ENCODE assay signal across 9 mouse cellular contexts in genomic region chr8:71988867-71989599, GRCm38 (mm10). TPM values are rescaled to one million over a fixed set of nuclear protein-coding genes. Genes with fewer than 3 reads are reported as not detected.
A peak's percentile ranks its signal among the peaks of the same experiment; 100 is the strongest.
DNase-seq lines count a peak whose midpoint lies in the region; ATAC-seq lines count a peak whose summit lies in the region.
"Had no signal": no experiment of that assay in that cellular context is flagged by ENCODE, and none has a peak within 500 bp of the region (broad histone marks: within the 10 kb centered on the region; RNA-seq: fewer than 3 reads in every experiment).

No protein-coding gene starts in this region.

- intact Hi-C loops in left cerebral cortex, postnatal 14 days (cut with DNase I), result no loop called here

- no peak for DNase-seq in liver, embryonic 11.5 days (ENCODE audit: low spot score)
- no peak for DNase-seq in liver
- no peak for DNase-seq in urinary bladder, adult 2 months (ENCODE audit: low spot score)
- DNase-seq in left cerebral cortex, postnatal 14 days (ENCODE audit: low spot score in 2 of 2), result no peak

- H3K27me3 ChIP-seq in liver, embryonic 11.5 days (replicated peaks; ENCODE audit: control insufficient read depth, insufficient read depth, low read length), result no peaks in the 10 kb centered on the region
- H3K27me3 ChIP-seq in embryonic facial prominence, embryonic 15.5 days, result no peaks in the 10 kb centered on the region
- H3K27me3 ChIP-seq in hindbrain, embryonic 15.5 days, result no peaks in the 10 kb centered on the region
- H3K27me3 ChIP-seq in midbrain, embryonic 15.5 days (replicated peaks), result no peaks in the 10 kb centered on the region

- 60% methylated on average over 13 of the region's 13 CpGs for WGBS in liver, embryonic 11.5 days
- WGBS in embryonic facial prominence, embryonic 15.5 days, result 61% methylated on average over 13 of the region's 13 CpGs
- 57% methylated on average over 13 of the region's 13 CpGs for WGBS in hindbrain, embryonic 15.5 days
- WGBS in midbrain, embryonic 15.5 days, result 62% methylated on average over 13 of the region's 13 CpGs

- H3K36me3 ChIP-seq in liver, embryonic 11.5 days (ENCODE audit: control insufficient read depth, insufficient read depth, low read length), result no peaks in the 10 kb centered on the region
- no peaks in the 10 kb centered on the region for H3K36me3 ChIP-seq in embryonic facial prominence, embryonic 15.5 days
- no peaks in the 10 kb centered on the region for H3K36me3 ChIP-seq in hindbrain, embryonic 15.5 days
- no peaks in the 10 kb centered on the region for H3K36me3 ChIP-seq in midbrain, embryonic 15.5 days (replicated peaks)

- peak overlapping the region; percentile 44 for H3K4me3 ChIP-seq in liver, embryonic 11.5 days (ENCODE audit: low read depth, low read length)
- H3K4me3 ChIP-seq in embryonic facial prominence, embryonic 15.5 days (replicated peaks), result peak overlapping the region; percentile 48
- H3K4me3 ChIP-seq in hindbrain, embryonic 15.5 days, result peak overlapping the region; percentile 46
- peak overlapping the region; percentile 44 for H3K4me3 ChIP-seq in midbrain, embryonic 15.5 days

- no peak overlapping the region for H3K27ac ChIP-seq in liver, embryonic 11.5 days (ENCODE audit: low read depth, low read length)
- H3K27ac ChIP-seq in embryonic facial prominence, embryonic 15.5 days (replicated peaks), result no peak overlapping the region
- peak overlapping the region; percentile 77 for H3K27ac ChIP-seq in hindbrain, embryonic 15.5 days (replicated peaks)
- H3K27ac ChIP-seq in midbrain, embryonic 15.5 days, result peak overlapping the region; percentile 65

- H3K4me1 ChIP-seq in liver, embryonic 11.5 days (replicated peaks; ENCODE audit: control insufficient read depth, insufficient read depth, low read length), result no peaks in the 10 kb centered on the region
- H3K4me1 ChIP-seq in embryonic facial prominence, embryonic 15.5 days, result 0 out of 2 replicates have a peak, but pooled peaks cover 4% of the 10 kb centered on the region
- peaks cover 9% of the 10 kb centered on the region; the same call in 1 of the 2 replicates for H3K4me1 ChIP-seq in hindbrain, embryonic 15.5 days (replicated peaks)
- peaks cover 4% of the 10 kb centered on the region for H3K4me1 ChIP-seq in midbrain, embryonic 15.5 days

- H3K9ac ChIP-seq in liver, embryonic 11.5 days (ENCODE audit: low read depth, low read length), result peak overlapping the region; percentile 53; the same call in 1 of the 2 replicates
- 0 out of 2 replicates have a peak overlapping the region, but pooled peaks have one; percentile 21 for H3K9ac ChIP-seq in embryonic facial prominence, embryonic 15.5 days
- H3K9ac ChIP-seq in hindbrain, embryonic 15.5 days, result peak overlapping the region; percentile 54
- H3K9ac ChIP-seq in midbrain, embryonic 15.5 days, result peak overlapping the region; percentile 36

- peak overlapping the region; percentile 64 for H3K4me2 ChIP-seq in liver, embryonic 11.5 days
- H3K4me2 ChIP-seq in embryonic facial prominence, embryonic 15.5 days (replicated peaks), result peak overlapping the region; percentile 60
- H3K4me2 ChIP-seq in hindbrain, embryonic 15.5 days, result peak overlapping the region; percentile 65
- peak overlapping the region; percentile 62 for H3K4me2 ChIP-seq in midbrain, embryonic 15.5 days

- no peak for ATAC-seq in liver, embryonic 11.5 days (replicated peaks; ENCODE audit: low FRiP score)
- ATAC-seq in embryonic facial prominence, embryonic 15.5 days (ENCODE audit: insufficient number of reproducible peaks, low FRiP score, low TSS enrichment, low read depth), result no peak
- peak; percentile 13; the same call in 1 of the 2 replicates for ATAC-seq in hindbrain, embryonic 15.5 days (ENCODE audit: low FRiP score, low read depth)
- ATAC-seq in midbrain, embryonic 15.5 days (replicated peaks), result peak; percentile 69
- ATAC-seq in monocyte, adult 5-6 weeks (replicated peaks; ENCODE audit: insufficient number of reproducible peaks, low FRiP score, low TSS enrichment, poor library complexity, severe bottlenecking), result no peak

- H3K9me3 ChIP-seq in liver, embryonic 11.5 days (ENCODE audit: control insufficient read depth, low read length), result no peaks in the 10 kb centered on the region
- H3K9me3 ChIP-seq in embryonic facial prominence, embryonic 15.5 days (replicated peaks), result no peaks in the 10 kb centered on the region
- H3K9me3 ChIP-seq in hindbrain, embryonic 15.5 days, result no peaks in the 10 kb centered on the region
- H3K9me3 ChIP-seq in midbrain, embryonic 15.5 days, result no peaks in the 10 kb centered on the region

RNA-seq across cellular contexts. Expression of gene Cyp4f18, which starts 20.4 kb away (rescaled TPM):
- 0.60 and 2.1 TPM in 2 replicates for polyA plus RNA-seq in liver, embryonic 11.5 days (2014; fragmentation: Nextera tagmentation; extraction: Ambion mirVana)
- polyA plus RNA-seq in embryonic facial prominence, embryonic 15.5 days (2015; fragmentation: Nextera tagmentation; extraction: Ambion mirVana), result 1.3 and 1.5 TPM in 2 replicates
- polyA plus RNA-seq in hindbrain, embryonic 15.5 days (2015; fragmentation: Nextera tagmentation; extraction: Ambion mirVana), result 0.40 and 1.1 TPM in 2 replicates
- polyA plus RNA-seq in midbrain, embryonic 15.5 days (2015; fragmentation: Nextera tagmentation; extraction: Ambion mirVana), result 0.96 and 0.98 TPM in 2 replicates
- 153 to 273 TPM (median 260 TPM) in 3 replicates for total RNA-seq in monocyte, adult 5-6 weeks (2017)
- 3.6 TPM in 2 replicates for polyA plus RNA-seq in urinary bladder, adult 2 months (2012; rRNA removed)
- not detected for total RNA-seq in left cerebral cortex, postnatal 14 days (2021)

RNA-seq across cellular contexts. Expression of gene Zfp961, which starts 38.2 kb away (rescaled TPM):
- 22.7 and 24.1 TPM in 2 replicates for polyA plus RNA-seq in liver, embryonic 11.5 days (2014; fragmentation: Nextera tagmentation; extraction: Ambion mirVana)
- 13.6 and 15.0 TPM in 2 replicates for polyA plus RNA-seq in embryonic facial prominence, embryonic 15.5 days (2015; fragmentation: Nextera tagmentation; extraction: Ambion mirVana)
- 18.1 and 19.2 TPM in 2 replicates for polyA plus RNA-seq in hindbrain, embryonic 15.5 days (2015; fragmentation: Nextera tagmentation; extraction: Ambion mirVana)
- polyA plus RNA-seq in midbrain, embryonic 15.5 days (2015; fragmentation: Nextera tagmentation; extraction: Ambion mirVana), result 16.3 and 17.4 TPM in 2 replicates
- 14.6 to 36.2 TPM (median 26.4 TPM) in 3 replicates for total RNA-seq in monocyte, adult 5-6 weeks (2017)
- polyA plus RNA-seq in urinary bladder, adult 2 months (2012; rRNA removed), result 18.9 and 21.7 TPM in 2 replicates
- 10 to 100 TPM; 12.6 to 13.8 TPM for total RNA-seq in left cerebral cortex, postnatal 14 days (2021)

RNA-seq across cellular contexts. Expression of gene Olfr372, which starts 52.0 kb away (rescaled TPM):
- polyA plus RNA-seq in liver, embryonic 11.5 days (2014; fragmentation: Nextera tagmentation; extraction: Ambion mirVana), result not detected in 2 replicates
- not detected in 2 replicates for polyA plus RNA-seq in embryonic facial prominence, embryonic 15.5 days (2015; fragmentation: Nextera tagmentation; extraction: Ambion mirVana)
- polyA plus RNA-seq in hindbrain, embryonic 15.5 days (2015; fragmentation: Nextera tagmentation; extraction: Ambion mirVana), result 0.04 TPM in 1 of 2 replicates, not detected in the other
- polyA plus RNA-seq in midbrain, embryonic 15.5 days (2015; fragmentation: Nextera tagmentation; extraction: Ambion mirVana), result not detected in 2 replicates
- total RNA-seq in monocyte, adult 5-6 weeks (2017), result not detected in 3 replicates
- not detected in 2 replicates for polyA plus RNA-seq in urinary bladder, adult 2 months (2012; rRNA removed)
- total RNA-seq in left cerebral cortex, postnatal 14 days (2021), result not detected
- total RNA-seq: adrenal gland, postnatal 14 days had no signal

Comparison
In these comparisons a context has a peak if more than half of its experiments do, and no peak if none do; other contexts are left out.
1. ATAC-seq: peak in hindbrain, embryonic 15.5 days (single experiment) and midbrain, embryonic 15.5 days (single experiment); none in liver, embryonic 11.5 days (single experiment), embryonic facial prominence, embryonic 15.5 days (single experiment) and monocyte, adult 5-6 weeks (single experiment).
2. H3K27ac ChIP-seq: peak in hindbrain, embryonic 15.5 days (single experiment) and midbrain, embryonic 15.5 days (single experiment); none in liver, embryonic 11.5 days (single experiment) and embryonic facial prominence, embryonic 15.5 days (single experiment).
3. Peak in every context shown above with its lines, with median percentiles within 50 percentile points of each other: H3K4me2 ChIP-seq, H3K4me3 ChIP-seq and H3K9ac ChIP-seq.